Mouse (Mus musculus): ENCODE results near the gene Pabpc1l.

DNA sequence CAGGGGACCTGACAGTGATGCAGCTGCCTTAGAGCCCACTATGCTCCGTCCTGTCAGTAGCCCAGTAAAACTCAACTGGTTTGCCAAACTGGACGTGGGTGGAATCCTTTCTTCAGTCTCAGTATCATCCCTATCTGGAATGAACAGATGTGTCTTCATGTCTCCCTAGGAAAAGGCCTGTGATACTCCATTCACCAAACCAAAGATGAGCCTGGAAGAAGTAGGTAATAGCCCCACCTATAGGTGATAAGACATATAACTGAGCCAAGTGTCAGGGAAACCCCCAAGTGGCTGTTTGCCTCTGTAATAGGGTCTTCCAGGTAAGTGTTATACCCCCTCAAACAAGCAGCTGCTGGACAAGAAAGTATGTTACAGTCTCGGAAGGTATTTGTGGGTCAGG lies 6.3 kb upstream of the Pabpc1l start:
- no peak for TF ChIP-seq CTCF (IDR thresholded peaks at IDR 0.05; ENCODE audit: low read depth, low read length)
- no peak for TF ChIP-seq POLR2A (IDR thresholded peaks at IDR 0.05; ENCODE audit: extremely low read depth, insufficient read depth, low read length)
